Mouse (Mus musculus): ENCODE results near the gene Hs3st5.
"Not testable (repeated sequence)": the region's sequence is repeated elsewhere in the genome, so short reads cannot be mapped to it uniquely, and the experiment has no call there.

Hs3st5 gene

DNA sequence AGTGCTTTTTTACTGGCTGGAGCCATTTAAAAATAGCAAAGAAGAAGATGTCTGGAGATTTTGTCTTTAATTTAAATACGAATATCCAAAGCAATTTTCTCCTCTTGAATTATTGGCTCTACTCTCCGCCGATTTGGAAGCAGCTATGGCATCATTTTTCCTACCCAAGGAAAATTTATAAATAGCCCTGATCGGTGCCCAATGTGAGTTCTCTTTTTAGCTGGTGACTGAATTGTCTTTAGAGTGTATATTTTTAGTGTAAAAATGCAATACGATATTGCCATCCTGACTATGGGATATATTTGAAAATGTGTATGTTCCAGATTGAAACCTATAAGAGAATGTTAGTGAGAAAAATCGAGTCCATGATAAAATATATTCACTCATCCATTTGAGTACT, 51.1 kb downstream of the Hs3st5 start:
- no peak for DNase-seq (ENCODE audit: low spot score)

DNA sequence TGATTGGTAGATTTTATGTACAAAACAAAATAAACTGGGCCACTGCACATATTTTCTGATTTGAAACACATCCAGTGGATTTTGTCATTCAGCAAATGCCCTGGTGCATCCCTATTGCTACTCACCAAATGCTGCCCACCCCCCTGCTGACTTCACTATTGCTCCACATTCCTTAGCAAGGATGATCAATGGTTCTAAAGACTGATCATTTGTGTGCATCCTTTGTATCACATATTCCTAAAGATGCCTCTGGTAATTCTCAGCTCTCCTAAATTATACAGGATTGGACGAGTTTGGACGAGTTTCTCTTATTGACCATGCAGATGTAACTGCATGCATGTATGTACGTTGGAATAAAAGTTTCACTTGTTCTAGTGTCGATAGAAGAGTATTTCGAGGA, 52.1 kb downstream of the Hs3st5 start:
- no peak for DNase-seq (ENCODE audit: low spot score)

DNA sequence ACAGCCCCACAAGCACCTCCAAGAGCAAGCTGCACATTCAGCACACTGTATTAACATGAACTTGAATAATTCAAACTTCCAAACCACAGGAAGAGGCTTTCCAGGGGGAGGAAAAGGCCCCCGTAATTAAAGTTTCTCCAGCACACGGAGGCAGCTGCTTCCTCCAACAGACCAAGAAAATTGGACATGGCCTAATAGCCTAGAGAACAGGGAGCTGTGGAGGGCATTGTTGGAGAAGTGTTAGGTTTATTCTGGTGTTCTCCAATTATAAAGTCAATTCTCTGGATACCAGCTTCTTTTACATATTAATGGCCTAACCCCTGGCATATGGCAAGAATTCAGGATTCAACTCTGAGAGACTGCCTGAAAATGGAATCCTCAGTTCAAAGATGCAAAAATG, 60.6 kb downstream of the Hs3st5 start:
- DNase-seq (ENCODE audit: low spot score), result no peak

DNA sequence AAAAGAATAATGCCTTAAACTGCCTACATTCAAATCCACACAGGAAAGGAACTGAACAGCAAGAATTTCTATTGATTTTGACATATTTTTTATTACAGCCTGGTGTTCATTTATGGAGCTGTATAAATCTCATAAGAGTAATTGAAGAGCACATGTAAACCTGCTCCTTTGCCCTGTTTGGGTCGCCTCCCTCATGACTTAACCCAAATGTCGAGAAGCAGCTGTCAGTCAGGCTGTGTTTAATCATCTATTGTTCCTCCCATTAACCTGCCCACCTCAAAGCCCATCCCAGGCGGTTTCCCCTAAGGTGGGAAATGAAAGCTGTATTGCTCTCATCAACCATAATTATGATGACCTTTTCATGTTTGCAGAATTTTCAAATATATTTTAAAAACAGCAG, 65.9 kb downstream of the Hs3st5 start:
- DNase-seq (ENCODE audit: low spot score), result no peak

DNA sequence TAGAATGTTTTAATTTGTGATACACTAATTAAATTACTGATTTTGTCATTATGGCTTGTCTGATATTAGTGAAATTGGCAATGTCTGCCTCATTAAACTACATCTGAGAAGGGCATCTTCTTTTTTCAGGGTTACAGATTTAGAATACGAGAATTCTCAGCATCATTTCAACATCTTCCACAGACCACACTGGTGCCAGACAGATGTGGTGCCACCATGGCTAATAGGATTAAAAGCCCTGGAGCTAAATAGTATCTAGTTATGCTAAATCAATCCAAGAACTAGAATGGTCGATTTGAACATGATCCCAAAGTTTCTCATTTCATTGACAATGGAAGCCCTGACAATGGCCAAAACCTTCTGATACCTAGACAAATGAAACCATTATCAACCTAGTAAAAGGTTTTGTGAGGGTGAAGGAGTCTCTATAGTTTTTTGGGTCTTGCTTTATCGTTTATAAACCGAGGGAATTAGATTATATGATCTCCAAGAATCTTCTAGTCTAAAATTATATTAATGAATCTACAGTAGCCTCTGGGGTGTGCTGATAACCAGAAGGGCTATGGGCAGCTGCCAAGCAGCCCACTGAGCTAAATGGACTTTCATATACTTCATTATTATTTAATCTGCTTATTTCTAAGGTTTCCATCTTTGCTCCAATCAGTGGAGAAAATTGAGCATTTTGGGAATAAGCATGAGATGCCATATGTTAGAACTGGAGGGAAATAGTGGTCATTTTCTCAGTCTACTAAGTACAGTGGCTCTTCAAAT, 71.9 kb downstream of the Hs3st5 start:
- DNase-seq (ENCODE audit: low spot score), result no peak

DNA sequence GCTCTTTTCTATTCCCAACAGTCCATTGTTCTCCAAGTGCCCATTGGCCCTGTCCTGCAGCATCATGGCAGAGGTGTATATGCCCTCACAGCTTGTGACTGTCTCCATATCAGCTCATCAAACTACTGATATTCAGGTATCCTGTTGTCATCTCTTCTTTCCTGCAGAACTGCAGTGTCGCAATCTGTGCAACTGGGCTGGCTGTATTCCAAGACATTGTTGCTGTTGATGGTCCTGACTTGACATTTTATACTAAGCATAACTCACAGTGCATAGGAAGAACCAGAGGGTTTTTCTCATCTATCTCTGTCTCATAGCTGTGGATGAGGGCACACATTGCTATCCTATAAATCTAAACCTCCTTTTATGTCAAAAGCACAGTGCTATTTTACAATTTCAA, 103.8 kb downstream of the Hs3st5 start:
- no peak for DNase-seq (ENCODE audit: low spot score)

DNA sequence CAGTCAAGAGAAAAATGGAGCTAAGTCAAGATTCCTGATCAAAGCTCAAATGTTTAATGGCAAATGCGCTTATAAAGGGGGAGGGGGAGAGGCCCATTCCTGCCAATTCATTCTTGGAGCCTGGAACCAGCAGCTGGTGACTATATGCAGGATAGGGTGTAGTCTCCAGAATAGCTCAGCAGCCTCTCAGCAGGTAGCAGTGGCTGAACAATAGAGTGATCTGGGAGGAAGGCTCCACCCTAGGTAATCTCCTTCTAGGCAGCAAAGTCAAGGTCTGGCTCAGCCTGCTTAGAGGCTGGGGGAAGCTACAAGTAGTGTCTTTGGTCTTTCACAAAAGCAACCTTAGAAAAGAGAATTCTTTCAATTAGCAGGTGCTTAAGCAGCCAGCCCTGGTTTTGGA, 104.8 kb downstream of the Hs3st5 start:
- DNase-seq (ENCODE audit: low spot score), result not testable (repeated sequence)

DNA sequence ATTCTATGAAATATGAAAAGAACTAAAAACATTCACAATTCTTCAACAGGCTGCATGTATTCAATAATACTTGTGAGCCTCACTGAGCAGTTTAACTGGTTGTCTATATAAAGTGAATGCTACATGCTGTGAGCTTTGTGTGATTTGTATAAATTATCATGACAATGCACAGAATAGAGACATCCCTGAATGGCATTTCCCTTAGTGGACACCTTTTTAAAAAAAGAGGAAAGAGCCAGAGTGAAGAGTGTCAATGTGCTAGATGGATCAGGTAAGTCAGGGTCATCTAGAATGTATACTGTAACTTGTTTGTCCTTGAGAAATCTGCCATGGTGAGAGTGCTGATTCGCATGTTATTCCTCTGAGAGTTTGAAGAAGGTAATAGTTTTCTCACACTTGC, 116.4 kb downstream of the Hs3st5 start:
- DNase-seq (ENCODE audit: low spot score), result no peak

DNA sequence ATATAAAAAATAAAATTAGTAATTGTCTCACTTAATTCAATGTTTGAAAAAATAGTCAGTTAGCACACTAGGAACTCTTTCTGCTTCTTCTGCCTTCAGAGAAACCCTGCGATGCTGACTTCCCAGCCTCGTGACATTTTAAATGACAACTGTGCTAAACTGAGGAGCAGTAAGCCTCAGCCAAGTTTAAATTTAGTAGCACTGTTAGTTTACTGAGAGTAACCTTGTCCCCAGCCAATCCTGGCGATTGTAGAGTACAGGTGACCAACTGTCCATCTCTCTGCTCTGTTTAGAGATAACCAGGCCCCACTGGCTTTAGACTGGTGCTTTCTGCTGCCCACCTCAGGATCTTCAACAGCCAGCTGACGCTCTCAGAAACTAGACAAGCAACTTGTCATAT, 121.3 kb downstream of the Hs3st5 start:
- no peak for DNase-seq (ENCODE audit: low spot score)

DNA sequence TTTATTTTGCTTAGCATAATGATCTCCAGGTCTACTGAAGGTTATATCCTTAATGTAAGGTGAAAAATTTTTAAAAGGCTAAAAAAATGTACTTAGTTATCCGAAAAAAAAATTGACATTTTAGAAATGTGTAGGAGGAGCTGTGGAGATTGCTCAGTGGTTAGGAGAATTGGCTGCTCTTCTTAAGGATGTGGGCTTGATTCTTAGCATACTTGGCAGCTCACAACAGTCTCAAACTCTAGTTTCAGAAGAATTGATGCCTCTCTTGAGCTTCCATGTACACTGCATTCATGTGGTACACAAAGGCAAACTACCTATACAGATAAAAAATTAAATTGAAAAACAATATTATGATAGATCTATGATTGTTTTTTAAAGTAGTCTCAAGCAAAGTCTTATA, 125.1 kb downstream of the Hs3st5 start:
- DNase-seq (ENCODE audit: low spot score), result no peak

DNA sequence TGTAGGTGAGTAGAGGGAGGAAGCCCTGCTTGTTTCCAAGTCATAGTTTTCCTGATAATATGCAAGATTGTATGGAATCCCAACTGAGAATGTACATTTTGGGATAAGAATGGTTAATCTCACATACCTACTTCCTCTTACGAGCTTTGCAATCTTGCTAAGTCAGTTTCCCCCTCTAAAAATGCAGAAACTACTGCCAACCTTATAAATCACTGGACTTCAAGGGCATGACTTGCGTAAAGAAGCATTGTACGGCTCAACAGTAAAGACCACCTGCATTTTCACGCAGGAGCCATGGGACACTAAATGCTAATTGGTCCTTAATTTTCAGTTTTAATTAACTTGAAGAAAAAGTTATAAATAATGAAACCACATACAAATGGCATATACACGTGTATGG, 144.0 kb downstream of the Hs3st5 start:
- DNase-seq (ENCODE audit: low spot score), result no peak

DNA sequence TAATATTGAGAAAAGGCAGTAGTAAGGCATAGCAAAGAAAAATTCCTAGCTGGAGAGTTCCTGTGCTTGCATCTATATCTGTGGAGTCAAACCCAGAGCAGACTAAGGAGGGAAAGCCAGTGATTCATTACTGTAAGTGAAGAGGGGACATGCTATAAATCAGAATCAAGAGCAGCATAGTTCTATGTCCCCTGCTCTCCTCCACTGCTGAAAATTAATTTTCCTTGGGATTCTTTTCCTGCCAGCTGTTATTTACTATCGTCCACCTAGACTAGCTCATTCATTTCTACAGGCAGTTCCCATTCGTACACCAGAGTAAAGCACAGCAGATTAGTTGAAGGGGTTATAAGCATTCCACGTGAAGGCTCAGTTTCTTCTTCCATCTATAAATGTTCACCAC, 207.4 kb downstream of the Hs3st5 start:
- no peak for DNase-seq (ENCODE audit: low spot score)

DNA sequence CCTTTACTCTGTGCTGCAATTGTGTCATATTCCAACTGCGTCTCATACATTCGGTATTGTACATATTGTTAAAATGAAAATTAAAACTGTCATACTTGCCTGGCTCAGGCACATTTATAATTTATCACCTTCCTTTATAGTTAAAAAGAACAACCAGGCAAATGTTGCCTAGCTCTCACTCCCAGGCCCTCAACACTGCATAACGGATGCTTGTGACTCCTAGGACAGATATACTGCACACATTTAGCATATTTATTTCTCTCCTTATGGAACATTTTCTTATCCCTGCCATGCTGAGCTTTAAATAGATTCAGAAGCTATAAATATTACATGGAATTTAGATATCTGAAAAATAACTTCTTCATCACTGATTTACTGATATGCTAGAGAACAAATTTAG, 219.6 kb downstream of the Hs3st5 start:
- no peak for DNase-seq (ENCODE audit: low spot score)

DNA sequence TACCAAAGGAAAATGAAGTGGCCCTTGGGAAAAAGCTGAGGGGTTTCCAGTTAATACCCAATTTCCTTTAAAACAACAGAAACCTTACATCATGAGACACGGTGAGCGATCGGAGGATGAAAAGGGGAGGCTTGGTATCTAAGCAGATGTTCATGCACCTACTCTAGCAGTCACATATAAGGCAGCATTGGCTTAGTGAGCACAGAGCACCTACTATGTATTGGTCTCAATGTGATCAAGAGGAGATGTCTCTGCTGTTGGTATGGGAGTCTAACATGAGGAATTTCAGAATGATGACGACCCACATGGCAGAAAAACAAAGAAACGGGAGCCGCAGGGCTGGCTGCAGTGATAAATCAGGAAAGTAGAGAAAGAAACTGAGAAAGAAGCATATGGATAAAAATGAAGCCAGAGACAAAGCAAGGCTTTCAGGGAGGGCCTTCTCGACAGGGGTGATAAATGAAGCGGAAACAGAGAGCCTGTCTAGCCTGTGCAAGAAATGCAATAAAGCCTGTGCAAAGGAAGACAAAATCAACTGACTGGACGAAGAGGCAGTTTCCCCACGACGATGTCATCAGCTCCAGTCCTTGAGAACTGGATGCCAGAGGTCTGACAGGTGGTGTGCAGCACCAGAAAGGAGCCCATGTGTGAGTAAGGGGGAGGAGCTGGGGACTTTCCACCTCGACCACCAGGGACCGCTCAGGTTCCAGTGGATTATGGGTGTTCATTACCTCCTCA, 222.9 kb downstream of the Hs3st5 start:
- no peak for DNase-seq (ENCODE audit: low spot score)

DNA sequence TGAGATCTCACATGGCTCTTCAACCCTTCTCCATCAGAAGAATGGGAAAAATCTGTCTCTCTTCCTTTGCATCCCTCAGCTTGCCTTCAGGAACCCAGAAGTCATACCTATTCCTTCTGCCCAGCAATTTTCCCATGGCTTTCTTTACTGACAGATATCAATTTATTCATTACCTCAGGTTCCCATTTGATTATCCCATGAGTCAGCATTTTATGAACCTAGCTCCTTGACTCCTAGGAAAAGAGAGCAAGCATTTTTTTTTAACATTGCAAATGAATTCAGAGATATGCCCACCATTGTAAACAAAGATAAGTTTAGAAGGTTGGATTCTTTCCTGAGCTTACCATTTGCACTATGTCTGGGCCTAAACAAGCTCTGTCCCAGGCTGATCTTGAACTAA, 232.8 kb downstream of the Hs3st5 start:
- no peak for DNase-seq (ENCODE audit: low spot score)

DNA sequence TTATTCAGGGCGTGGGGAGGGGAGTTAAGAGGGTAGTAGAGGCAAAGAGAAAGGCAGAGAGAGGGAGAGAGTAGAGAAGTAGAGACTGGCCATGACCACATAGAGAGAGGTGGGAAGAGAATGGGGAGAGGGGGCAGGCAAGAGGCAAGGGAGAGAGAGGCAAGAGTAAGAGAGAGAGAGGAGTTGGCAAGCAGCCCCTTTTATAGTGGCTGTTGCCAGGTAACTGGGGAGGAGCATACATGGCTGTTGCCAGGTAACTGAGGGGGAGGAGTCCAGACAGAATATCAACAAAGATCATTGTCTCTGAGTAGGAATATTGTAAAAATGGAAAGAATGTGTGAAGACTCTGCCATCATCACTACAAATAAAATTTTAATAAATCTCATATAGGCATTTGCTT, 243.4 kb downstream of the Hs3st5 start:
- DNase-seq (ENCODE audit: low spot score), result no peak

DNA sequence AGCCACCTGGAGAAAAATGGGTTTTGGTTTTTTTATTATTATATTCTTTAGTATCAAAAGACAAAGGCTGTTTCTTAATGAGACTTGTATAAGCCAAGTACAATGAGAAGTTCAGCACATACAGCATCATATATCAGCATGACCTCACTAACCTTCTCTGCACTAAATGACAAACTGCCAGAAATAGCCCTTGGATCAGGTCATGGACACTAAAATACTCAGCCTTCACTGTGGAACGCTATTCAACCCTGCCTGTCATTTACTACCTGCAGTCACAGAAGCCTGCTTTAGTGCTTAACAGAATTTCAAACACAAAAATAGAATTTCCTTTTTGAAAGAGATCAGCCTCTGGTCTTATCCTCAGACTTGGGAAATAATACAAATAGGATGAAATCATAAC, 247.9 kb downstream of the Hs3st5 start:
- DNase-seq (ENCODE audit: low spot score), result no peak

DNA sequence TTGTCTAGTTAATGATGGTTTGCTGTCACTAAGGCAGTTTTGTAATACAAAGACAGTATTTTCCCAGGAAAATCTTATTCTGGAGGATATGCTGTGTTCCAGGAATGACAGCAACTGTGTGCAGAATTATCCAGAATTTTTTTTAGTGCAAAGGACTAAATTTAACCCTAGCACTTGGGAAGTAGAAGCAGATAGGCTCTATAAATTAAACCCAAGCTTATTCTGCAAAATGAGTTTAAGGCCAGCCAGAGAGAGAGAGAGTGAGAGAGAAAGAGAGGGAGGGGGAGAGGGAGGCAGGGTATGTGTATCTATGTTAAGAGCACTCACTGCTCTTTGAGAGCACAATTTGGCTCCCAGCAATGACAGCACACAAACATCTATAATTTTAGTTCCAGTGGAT, 267.0 kb downstream of the Hs3st5 start:
- no peak for DNase-seq (ENCODE audit: low spot score)

DNA sequence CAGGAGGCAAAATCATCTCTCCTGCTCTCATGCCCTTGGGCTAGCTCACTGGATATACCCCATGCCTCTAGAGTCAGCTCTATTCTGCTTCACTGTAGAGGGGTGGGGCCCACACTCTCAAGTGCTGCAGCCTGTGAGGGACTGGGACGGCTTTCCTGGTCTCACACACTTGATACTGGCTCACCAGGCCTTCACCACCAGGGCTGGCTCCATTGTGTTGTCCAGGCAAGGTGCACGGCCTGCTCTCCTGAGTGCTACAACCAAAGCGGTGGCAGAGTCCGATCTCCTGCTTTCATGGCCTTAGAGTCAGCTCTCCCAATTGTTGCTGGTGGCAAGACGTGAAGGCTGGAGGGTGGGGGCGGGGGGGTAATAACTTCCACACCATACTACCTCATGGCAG, 268.3 kb downstream of the Hs3st5 start:
- DNase-seq (ENCODE audit: low spot score), result no peak

DNA sequence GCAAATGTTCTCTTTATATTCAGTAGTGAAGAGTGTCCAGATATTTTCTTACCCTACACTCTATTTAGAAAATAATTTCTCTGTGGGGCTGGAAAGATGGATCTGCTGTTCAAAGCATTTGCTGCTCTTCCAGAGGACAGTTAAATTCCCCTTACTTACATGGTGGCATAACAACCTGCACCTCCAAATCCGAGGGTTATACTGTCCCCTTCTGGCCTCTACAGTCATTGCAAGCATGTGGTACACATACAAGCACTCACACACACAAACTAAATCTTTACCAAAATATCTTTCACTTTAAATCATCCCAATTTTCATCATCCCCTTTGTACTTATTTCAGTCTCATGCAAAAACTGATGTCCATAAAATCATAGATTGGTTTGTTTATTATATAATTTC, 275.0 kb downstream of the Hs3st5 start:
- no peak for DNase-seq (ENCODE audit: low spot score)

DNA sequence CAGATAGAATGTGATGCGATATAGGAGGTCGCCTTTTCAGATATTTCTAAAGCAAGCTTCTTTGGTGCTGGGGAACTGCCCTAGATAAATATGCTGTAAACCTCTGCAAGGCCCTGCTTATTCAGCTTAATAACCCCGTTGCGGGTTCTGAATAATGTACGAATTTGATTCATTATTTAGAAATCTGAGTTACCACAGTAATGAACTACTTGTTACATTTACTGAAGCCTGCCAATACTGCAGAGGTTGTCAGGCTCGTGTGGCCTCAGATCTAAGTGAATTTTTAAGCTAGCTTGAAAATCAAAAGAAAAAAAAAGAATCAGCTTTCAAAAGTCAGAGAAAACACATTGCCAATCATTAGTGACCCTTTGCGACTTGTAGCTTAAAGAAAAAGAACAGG, 280.4 kb downstream of the Hs3st5 start:
- no peak for DNase-seq (ENCODE audit: low spot score)

DNA sequence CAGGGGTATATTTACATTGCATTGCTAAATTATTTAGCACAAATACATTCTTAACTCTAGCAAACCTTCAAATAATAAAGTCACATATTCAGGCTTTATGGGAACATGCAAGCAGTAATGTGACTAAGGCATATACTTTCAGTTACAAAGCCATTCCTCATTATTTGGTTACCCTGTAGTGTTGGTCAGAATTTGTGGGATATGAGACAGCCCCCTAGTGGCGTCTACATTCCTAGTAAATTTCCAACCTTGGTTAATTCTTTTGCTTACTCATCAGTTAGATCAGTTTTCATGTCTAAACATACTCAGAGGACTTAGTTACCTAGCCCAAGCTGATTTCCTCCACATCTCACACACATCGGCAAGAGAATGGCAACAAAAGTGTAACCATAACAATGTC, 285.2 kb downstream of the Hs3st5 start:
- DNase-seq (ENCODE audit: low spot score), result peak; percentile 10

DNA sequence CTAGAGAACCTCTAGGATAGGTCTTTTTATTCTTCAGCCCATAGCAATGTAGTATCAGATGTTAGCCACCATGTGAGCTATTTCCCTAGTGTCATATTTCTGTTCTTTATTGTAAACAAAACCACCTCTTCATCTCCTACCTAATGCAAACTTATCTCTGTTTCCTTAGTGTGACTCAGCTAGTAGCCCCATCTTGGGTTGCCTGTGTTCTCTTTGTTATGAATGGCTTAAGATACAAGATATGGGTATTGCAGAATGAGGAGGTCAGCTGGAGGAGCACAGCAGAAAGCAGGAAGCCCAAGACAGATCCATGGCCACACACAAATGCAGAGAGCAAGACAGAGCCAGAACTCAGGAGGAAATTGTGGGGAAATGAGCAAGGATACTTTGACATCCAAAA, 288.7 kb downstream of the Hs3st5 start:
- DNase-seq (ENCODE audit: low spot score), result no peak

DNA sequence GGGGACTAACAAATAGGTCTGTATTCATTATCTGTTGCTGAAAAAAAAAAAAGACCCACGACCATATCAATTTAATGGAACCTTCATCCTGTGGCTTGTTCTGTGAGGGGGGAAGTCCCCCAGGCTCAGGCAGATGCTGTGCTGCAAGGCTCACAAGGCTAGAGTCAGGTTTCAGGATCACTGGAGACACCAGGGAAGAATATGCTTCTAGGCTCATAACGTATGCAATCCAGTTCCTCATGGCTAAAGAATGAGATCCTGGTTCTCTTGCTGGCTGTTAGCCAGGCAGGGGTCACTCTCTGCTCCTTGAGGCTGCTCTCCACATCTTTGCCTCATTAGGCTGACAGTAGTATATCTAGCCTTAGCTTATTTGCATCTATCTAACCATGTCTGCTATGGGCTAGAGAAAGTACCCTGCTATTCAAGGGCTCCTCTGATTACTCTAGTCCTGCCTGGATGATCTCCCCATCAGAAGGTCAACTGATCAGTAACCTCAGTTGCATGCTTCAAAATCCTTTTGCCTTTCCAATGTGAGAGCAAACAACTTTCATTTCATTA, 294.4 kb downstream of the Hs3st5 start:
- no peak for DNase-seq (ENCODE audit: low spot score)
